Mouse (Mus musculus) heart, postnatal 0 days (tissue): Measurements from ENCODE around the gene Carmil1. TPM values are rescaled to one million over a fixed set of nuclear protein-coding genes. Genes with fewer than 3 reads are reported as not detected.

Experiments
- ATAC-seq: fragments of 200-750 bp; cut with Nextera tagmentation; 2 replicates; pipeline ENCODE4 v1.8.0; 2017; ENCODE audit warnings: low read depth, moderate number of reproducible peaks, moderate library complexity; ENCODE audit not compliant: insufficient read depth
- DNase-seq: peaks from one replicate; pipeline ENCODE4 v3.0.0-alpha.2; 2016; ENCODE audit warnings: low spot score
- H3K27ac ChIP-seq: fragments of 300-500 bp; sonication (generic); 2 replicates; pipeline ENCODE4 v1.5.1; 2014; ENCODE audit warnings: low read depth, mild to moderate bottlenecking
- H3K27me3 ChIP-seq: fragments of 300-500 bp; sonication (generic); 2 replicates; pipeline ENCODE4 v1.6.1; 2014; ENCODE audit warnings: low read length, mixed read lengths; ENCODE audit not compliant: control insufficient read depth, insufficient read depth
- H3K36me3 ChIP-seq: fragments of 300-500 bp; sonication (generic); replicated peaks from 2 replicates; pipeline ENCODE4 v1.6.1; 2014; ENCODE audit warnings: low read length, mixed read lengths; ENCODE audit not compliant: control insufficient read depth, insufficient read depth
- H3K4me1 ChIP-seq: fragments of 300-500 bp; sonication (generic); 2 replicates; pipeline ENCODE4 v1.6.1; 2014; ENCODE audit warnings: antibody characterized with exemption; ENCODE audit not compliant: control insufficient read depth, insufficient read depth
- H3K4me2 ChIP-seq: fragments of 300-500 bp; sonication (generic); 2 replicates; pipeline ENCODE4 v1.6.1; 2014; ENCODE audit warnings: low read depth, mild to moderate bottlenecking, low read length, moderate library complexity
- H3K4me3 ChIP-seq: fragments of 300-500 bp; sonication (generic); 2 replicates; pipeline ENCODE4 v1.5.1; 2014; ENCODE audit warnings: low read depth, low read length
- H3K9ac ChIP-seq: fragments of 300-500 bp; sonication (generic); replicated peaks from 2 replicates; pipeline ENCODE4 v1.6.1; 2014; ENCODE audit warnings: low read depth, low read length, mixed read lengths
- H3K9me3 ChIP-seq: fragments of 300-500 bp; sonication (generic); replicated peaks from 2 replicates; pipeline ENCODE4 v1.6.1; 2016; ENCODE audit warnings: low read length; ENCODE audit not compliant: control insufficient read depth
- CTCF ChIP-seq: IDR thresholded peaks from 2 replicates; pipeline ENCODE4 v1.5.1; 2016; ENCODE audit warnings: antibody characterized with exemption, control low read depth, low read depth
- EP300 ChIP-seq: IDR thresholded peaks from 2 replicates; pipeline ENCODE4 v1.6.1; 2016; ENCODE audit warnings: antibody characterized with exemption, low read depth
- WGBS: fragments of 180-500 bp; shearing (Covaris S2); extraction: QIAGEN DNeasy Blood & Tissue Kit; methylation state at CpG from one replicate; pipeline ENCODE4 v1.1.7; 2014; 5-methylcytosine and 5-hydroxymethylcytosine counted together
- polyA plus RNA-seq: library from polyadenylated mRNA; unstranded; fragments of >200 nt; fragmentation: Nextera tagmentation; extraction: Ambion mirVana; gene quantifications from 2 replicates; pipeline ENCODE4 v1.2.1, GENCODE M21; 2015
- total RNA-seq: library from RNA; depleted of rRNA; stranded (reverse); fragments of >200 nt; gene quantifications from 2 replicates; pipeline ENCODE4 v1.2.3, GENCODE M21; 2014; ENCODE audit warnings: low replicate concordance

The Carmil1 gene
- total and polyA plus RNA-seq, 2 experiments from 2014 or later = 1.1 to 4.3 TPM

- Histone ChIP-seq H3K27ac (no peak overlapping the region), H3K4me1 (peaks cover 10% of the 10 kb centered on the region), H3K27me3 (peaks cover 6% of the 10 kb centered on the region; the same call in 1 of the 2 replicates), H3K9ac (no peak overlapping the region), H3K36me3 (no peaks in the 10 kb centered on the region), H3K4me3 (no peak overlapping the region), H3K9me3 (no peaks in the 10 kb centered on the region), H3K4me2 (no peak overlapping the region)
- DNase-seq (no peak), ATAC-seq (no peak)
- TF ChIP-seq CTCF = no peak
- TF ChIP-seq EP300 = no peak
- WGBS = 27% methylated on average over 4 of the region's 4 CpGs
Observed at GRCm38 (mm10) chr13:24104016-24104415, 176.6 kb downstream of the Carmil1 start.

GRCm38 (mm10) chr13:24103152-24103551 is 177.4 kb downstream of the Carmil1 start:
- no peak for TF ChIP-seq CTCF
- peaks cover 7% of the 10 kb centered on the region for H3K4me1 ChIP-seq

GRCm38 (mm10) chr13:24102256-24102655 is 178.3 kb downstream of the Carmil1 start:
- no peak overlapping the region for H3K4me3 ChIP-seq
- ATAC-seq (no peak), DNase-seq (no peak)
- no peaks in the 10 kb centered on the region for H3K36me3 ChIP-seq
- peaks cover 5% of the 10 kb centered on the region for H3K4me1 ChIP-seq
- no peak overlapping the region for H3K9ac ChIP-seq
- H3K9me3 ChIP-seq = no peaks in the 10 kb centered on the region
- TF ChIP-seq CTCF (no peak), EP300 (no peak)
- H3K27ac ChIP-seq = no peak overlapping the region
- H3K4me2 ChIP-seq = no peak overlapping the region
- WGBS = 91% methylated on average over 4 of the region's 4 CpGs
- peaks cover 4% of the 10 kb centered on the region; the same call in 1 of the 2 replicates for H3K27me3 ChIP-seq

More at GRCm38 (mm10) chr13:24103152-24103551, 177.4 kb downstream of the Carmil1 start:
- Histone ChIP-seq H3K27ac (no peak overlapping the region), H3K9ac (no peak overlapping the region), H3K9me3 (no peaks in the 10 kb centered on the region), H3K4me2 (no peak overlapping the region), H3K4me3 (no peak overlapping the region), H3K36me3 (no peaks in the 10 kb centered on the region), H3K27me3 (0 out of 2 replicates have a peak, but pooled peaks cover 4% of the 10 kb centered on the region)
- 92% methylated on average over 2 of the region's 2 CpGs for WGBS
- DNase-seq (no peak), ATAC-seq (no peak)

GRCm38 (mm10) chr13:24101157-24102130 is 179.2 kb downstream of the Carmil1 start:
- DNase-seq (no peak), ATAC-seq (no peak)
- Histone ChIP-seq H3K36me3 (no peaks in the 10 kb centered on the region), H3K4me3 (no peak overlapping the region), H3K9me3 (no peaks in the 10 kb centered on the region), H3K9ac (no peak overlapping the region), H3K4me1 (peaks cover 5% of the 10 kb centered on the region), H3K4me2 (no peak overlapping the region), H3K27me3 (peaks cover 4% of the 10 kb centered on the region; the same call in 1 of the 2 replicates), H3K27ac (no peak overlapping the region)
- no peak for TF ChIP-seq CTCF
- no peak for TF ChIP-seq EP300
- WGBS = 34% methylated on average over 11 of the region's 11 CpGs

- Histone ChIP-seq H3K4me2 (no peak overlapping the region), H3K9ac (no peak overlapping the region), H3K27me3 (peaks cover 4% of the 10 kb centered on the region; the same call in 1 of the 2 replicates), H3K36me3 (no peaks in the 10 kb centered on the region), H3K4me3 (no peak overlapping the region), H3K27ac (no peak overlapping the region), H3K9me3 (no peaks in the 10 kb centered on the region), H3K4me1 (peaks cover 5% of the 10 kb centered on the region)
- ATAC-seq (no peak), DNase-seq (no peak)
- TF ChIP-seq CTCF = no peak
- TF ChIP-seq EP300 = no peak
- 73% methylated on average over 11 of the region's 11 CpGs for WGBS
Observed at GRCm38 (mm10) chr13:24100516-24101094, 180.0 kb downstream of the Carmil1 start.
